Mouse (Mus musculus): Measurements from ENCODE around the gene Hist1h2ai. TPM values are rescaled to one million over a fixed set of nuclear protein-coding genes. Genes with fewer than 3 reads are reported as not detected.
"Not testable (repeated sequence)": the region's sequence is repeated elsewhere in the genome, so short reads cannot be mapped to it uniquely, and the experiment has no call there.

Gene Hist1h2ai
- polyA plus RNA-seq, 1 experiment from 2014 or later: 21.4 TPM

DNA sequence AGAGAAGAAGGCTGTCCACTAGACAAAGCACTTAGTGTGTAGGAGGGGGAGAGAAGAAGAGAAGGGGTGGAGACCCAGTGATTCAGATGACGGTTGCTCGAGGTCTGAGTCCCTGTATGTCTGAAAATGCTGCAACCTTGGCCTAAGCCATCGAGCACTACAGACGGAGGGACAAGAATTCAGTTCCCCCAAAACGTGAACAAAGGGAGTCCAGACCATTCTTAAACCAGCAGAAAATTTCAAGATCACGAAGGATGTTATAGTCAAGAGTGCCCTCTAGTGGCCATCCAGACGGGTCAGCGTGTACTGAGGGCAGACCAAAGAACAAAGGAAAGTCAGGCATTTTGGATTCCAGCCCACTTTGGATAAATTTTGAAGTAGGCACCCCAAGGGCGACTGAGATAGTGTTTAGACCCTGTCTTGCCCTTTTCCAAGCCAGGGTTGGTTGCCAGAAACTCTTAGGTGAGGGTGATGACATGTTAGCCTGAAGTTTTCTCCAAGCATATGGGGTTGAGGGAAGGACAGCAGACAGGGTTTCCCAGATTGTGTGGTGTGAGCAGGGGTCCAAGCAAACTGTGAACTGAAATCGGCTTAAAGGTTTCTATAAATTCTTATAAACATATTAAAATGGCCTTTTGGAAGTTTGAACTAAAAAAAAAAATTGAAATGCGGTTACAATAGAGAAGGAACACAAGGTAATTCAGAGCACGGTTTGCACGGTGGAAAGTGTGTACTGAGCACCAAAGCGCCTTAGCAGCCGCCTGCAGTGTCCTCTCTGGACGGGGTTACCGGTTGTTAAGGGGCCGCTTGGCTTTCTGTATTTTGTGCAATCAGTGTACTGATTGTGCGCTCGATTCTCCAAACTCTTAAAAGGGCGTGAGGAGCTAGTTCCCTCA, 18.0 kb downstream of the Hist1h2ai start:
- peak; percentile 73 for ATAC-seq (ENCODE audit: low FRiP score, low read depth)
- H3K4me3 ChIP-seq: peak overlapping the region; percentile 57
- no peaks in the 10 kb centered on the region for H3K36me3 ChIP-seq
- H3K4me1 ChIP-seq: peaks cover 5% of the 10 kb centered on the region; the same call in 1 of the 2 replicates
- peak overlapping the region; percentile 65 for H3K4me2 ChIP-seq (replicated peaks)
- peak overlapping the region; percentile 69 for H3K9ac ChIP-seq (replicated peaks)
- WGBS: under 1% methylated on average over 21 of the region's 21 CpGs
- H3K27ac ChIP-seq (replicated peaks): peak overlapping the region; percentile 98
- no peaks in the 10 kb centered on the region for H3K9me3 ChIP-seq
- H3K27me3 ChIP-seq: no peaks in the 10 kb centered on the region

DNA sequence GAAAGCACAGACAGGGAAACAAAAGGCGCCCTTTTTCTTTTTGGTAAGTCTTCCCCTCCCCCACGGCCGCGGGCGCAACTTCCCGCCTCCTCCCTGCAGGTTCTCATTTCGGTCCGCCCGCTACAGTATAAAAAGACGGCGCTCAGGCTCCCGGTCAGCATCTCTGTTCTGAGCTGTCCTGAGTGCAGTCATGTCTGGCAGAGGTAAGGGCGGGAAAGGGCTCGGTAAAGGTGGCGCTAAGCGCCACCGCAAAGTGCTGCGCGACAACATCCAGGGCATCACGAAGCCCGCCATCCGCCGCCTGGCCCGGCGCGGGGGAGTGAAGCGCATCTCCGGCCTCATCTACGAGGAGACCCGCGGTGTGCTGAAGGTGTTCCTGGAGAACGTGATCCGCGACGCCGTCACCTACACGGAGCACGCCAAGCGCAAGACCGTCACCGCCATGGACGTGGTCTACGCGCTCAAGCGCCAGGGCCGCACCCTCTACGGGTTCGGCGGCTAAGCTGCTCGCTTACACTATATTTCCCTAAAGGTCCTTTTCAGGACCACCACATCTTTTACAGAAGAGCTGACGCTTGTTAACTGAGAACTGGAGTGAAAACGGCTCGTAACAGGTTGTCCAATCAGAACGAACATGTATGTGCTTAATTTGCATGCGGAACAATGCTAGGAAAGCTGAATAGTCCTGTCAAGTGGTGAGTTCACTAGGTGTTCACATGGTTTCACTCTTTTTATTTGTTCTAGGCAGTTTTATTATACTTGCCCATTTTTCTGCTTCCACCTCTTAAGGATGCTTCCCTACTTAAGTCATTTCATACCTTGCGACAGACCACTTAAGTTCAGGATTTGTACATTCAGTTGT, 18.9 kb downstream of the Hist1h2ai start, which contains the start of gene Hist1h4j:
Hist1h4j (plus strand) TSS at position 159 of the 862 bp plus-strand sequence.
- not testable (repeated sequence) for H3K36me3 ChIP-seq, H3K27me3 ChIP-seq, H3K4me1 ChIP-seq, H3K9me3 ChIP-seq
- H3K4me2 ChIP-seq (replicated peaks): peak within 1 kb of the TSS; percentile 65
- ATAC-seq (ENCODE audit: low FRiP score, low read depth): peak; percentile 91
- WGBS: under 1% methylated on average over 43 of the region's 56 CpGs
- H3K4me3 ChIP-seq: peak within 1 kb of the TSS; percentile 57
- H3K9ac ChIP-seq (replicated peaks): peak within 1 kb of the TSS; percentile 69
- peak within 1 kb of the TSS; percentile 98 for H3K27ac ChIP-seq (replicated peaks)

- ATAC-seq (ENCODE audit: low FRiP score, low read depth): no peak
- 96% methylated on average over 1 of the region's 1 CpGs for WGBS
- no peaks in the 10 kb centered on the region for H3K36me3 ChIP-seq
- no peaks in the 10 kb centered on the region for H3K27me3 ChIP-seq
- no peak overlapping the region for H3K9ac ChIP-seq (replicated peaks)
- no peaks in the 10 kb centered on the region for H3K9me3 ChIP-seq
- no peak overlapping the region for H3K27ac ChIP-seq (replicated peaks)
- H3K4me2 ChIP-seq (replicated peaks): no peak overlapping the region
- peaks cover 16% of the 10 kb centered on the region for H3K4me1 ChIP-seq
- H3K4me3 ChIP-seq: no peak overlapping the region
Measured at GRCm38 (mm10) chr13:21745006-21745405, 28.8 kb downstream of the Hist1h2ai start.

GRCm38 (mm10) chr13:21749387-21750158, 33.4 kb downstream of the Hist1h2ai start:
- Histone ChIP-seq H3K9ac (replicated peaks) (peak overlapping the region; percentile 71), H3K27me3 (no peaks in the 10 kb centered on the region), H3K4me1 (peaks cover 26% of the 10 kb centered on the region), H3K4me2 (replicated peaks) (peak overlapping the region; percentile 86), H3K27ac (replicated peaks) (peak overlapping the region; percentile 94), H3K4me3 (peak overlapping the region; percentile 56), H3K36me3 (no peaks in the 10 kb centered on the region), H3K9me3 (no peaks in the 10 kb centered on the region)
- 6% methylated on average over 5 of the region's 5 CpGs for WGBS
- ATAC-seq (ENCODE audit: low FRiP score, low read depth): no peak

GRCm38 (mm10) chr13:21750159-21751017, 34.2 kb downstream of the Hist1h2ai start, which contains the start of gene Hist1h4k:
TSS of gene Hist1h4k (minus strand) at chr13:21750505.
- WGBS: 0% methylated on average over 50 of the region's 56 CpGs
- H3K4me1 ChIP-seq: peaks cover 28% of the 10 kb centered on the region
- ATAC-seq (ENCODE audit: low FRiP score, low read depth): peak; percentile 85
- peak within 1 kb of the TSS; percentile 71 for H3K9ac ChIP-seq (replicated peaks)
- H3K4me2 ChIP-seq (replicated peaks): peak within 1 kb of the TSS; percentile 86
- peak within 1 kb of the TSS; percentile 56 for H3K4me3 ChIP-seq
- H3K36me3 ChIP-seq, H3K27me3 ChIP-seq, H3K9me3 ChIP-seq: not testable (repeated sequence)
- H3K27ac ChIP-seq (replicated peaks): peak within 1 kb of the TSS; percentile 95

DNA sequence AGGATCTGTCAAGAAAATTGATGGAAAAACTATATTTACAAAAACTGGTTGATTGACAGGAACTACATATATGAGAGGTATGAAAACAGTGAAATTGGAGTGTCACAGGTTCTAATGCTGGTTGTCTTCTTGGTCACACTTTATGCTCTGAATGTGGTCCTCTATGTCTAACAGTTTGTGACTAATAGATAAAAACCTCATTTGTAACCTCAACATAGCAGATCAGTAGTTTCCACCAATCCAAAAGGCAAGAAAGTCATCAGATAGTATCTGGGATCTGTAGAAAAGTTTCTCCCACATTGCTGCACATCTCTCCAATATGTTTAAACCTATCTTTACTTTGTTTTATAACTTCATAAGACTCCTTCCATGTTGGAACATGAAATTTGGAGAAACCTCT, 35.2 kb downstream of the Hist1h2ai start:
- no peak overlapping the region for H3K4me2 ChIP-seq (replicated peaks)

DNA sequence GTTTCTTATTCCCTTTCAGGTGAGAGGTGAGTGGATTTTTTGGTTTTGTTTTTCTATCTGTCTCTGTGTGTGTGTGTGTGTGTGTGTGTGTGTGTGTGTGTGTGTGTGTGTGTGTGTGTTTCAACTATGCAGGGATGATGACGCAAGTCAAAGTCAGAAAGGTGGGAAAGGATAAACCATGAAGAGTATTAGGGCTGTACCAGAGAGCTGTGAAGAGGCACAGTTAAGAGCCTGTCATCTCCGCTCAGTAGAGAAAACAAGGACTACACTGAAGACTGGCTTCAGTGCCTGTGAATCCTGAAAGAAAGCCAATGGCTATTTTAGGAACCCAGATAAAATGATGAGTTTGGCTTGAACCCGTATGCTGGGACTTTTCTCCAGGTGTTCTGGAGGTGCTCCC, 35.6 kb downstream of the Hist1h2ai start:
- WGBS: 78% methylated on average over 3 of the region's 3 CpGs
- no peak overlapping the region; the same call in 1 of the 2 replicates for H3K4me2 ChIP-seq (replicated peaks)

More for the DNA sequence above, 35.2 kb downstream of the Hist1h2ai start:
- H3K4me1 ChIP-seq: peaks cover 28% of the 10 kb centered on the region
- H3K27ac ChIP-seq (replicated peaks): peak overlapping the region; percentile 95; the same call in 1 of the 2 replicates
- no peaks in the 10 kb centered on the region for H3K36me3 ChIP-seq
- no peaks in the 10 kb centered on the region for H3K27me3 ChIP-seq
- H3K9ac ChIP-seq (replicated peaks): no peak overlapping the region
- no peak for ATAC-seq (ENCODE audit: low FRiP score, low read depth)
- H3K4me3 ChIP-seq: no peak overlapping the region
- H3K9me3 ChIP-seq: no peaks in the 10 kb centered on the region

DNA sequence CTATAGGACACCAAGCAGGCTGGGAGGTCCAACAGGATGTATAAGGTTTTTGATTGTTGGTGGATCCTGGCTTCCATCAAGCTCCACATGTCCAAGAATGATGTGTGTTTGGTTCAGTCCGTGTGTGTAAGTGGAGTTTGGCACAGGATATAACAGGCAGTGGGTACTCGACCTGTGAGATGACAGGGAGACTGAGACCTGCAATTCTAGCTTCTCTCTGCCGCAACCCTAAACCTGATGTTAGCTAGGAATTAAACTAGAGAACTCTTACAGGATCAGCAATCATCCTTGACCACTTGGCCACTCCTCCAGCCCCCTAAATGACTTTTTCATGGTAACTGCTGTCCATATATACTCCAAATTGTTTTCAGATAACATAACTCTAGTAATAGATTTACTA, 36.1 kb downstream of the Hist1h2ai start:
- no peak overlapping the region for H3K4me3 ChIP-seq
- no peaks in the 10 kb centered on the region for H3K27me3 ChIP-seq
- H3K27ac ChIP-seq (replicated peaks): peak overlapping the region; percentile 95
- 39% methylated on average over 3 of the region's 3 CpGs for WGBS
- ATAC-seq (ENCODE audit: low FRiP score, low read depth): no peak
- peaks cover 27% of the 10 kb centered on the region for H3K4me1 ChIP-seq
- no peaks in the 10 kb centered on the region for H3K36me3 ChIP-seq
- peak overlapping the region; percentile 71 for H3K4me2 ChIP-seq (replicated peaks)
- 0 out of 2 replicates have a peak overlapping the region, but pooled peaks have one; percentile 24 for H3K9ac ChIP-seq (replicated peaks)
- no peaks in the 10 kb centered on the region for H3K9me3 ChIP-seq

More for the DNA sequence above, 35.6 kb downstream of the Hist1h2ai start:
- Histone ChIP-seq H3K4me1 (peaks cover 28% of the 10 kb centered on the region), H3K36me3 (no peaks in the 10 kb centered on the region), H3K4me3 (no peak overlapping the region), H3K27me3 (no peaks in the 10 kb centered on the region), H3K9ac (replicated peaks) (no peak overlapping the region), H3K27ac (replicated peaks) (peak overlapping the region; percentile 95), H3K9me3 (no peaks in the 10 kb centered on the region)
- no peak for ATAC-seq (ENCODE audit: low FRiP score, low read depth)

DNA sequence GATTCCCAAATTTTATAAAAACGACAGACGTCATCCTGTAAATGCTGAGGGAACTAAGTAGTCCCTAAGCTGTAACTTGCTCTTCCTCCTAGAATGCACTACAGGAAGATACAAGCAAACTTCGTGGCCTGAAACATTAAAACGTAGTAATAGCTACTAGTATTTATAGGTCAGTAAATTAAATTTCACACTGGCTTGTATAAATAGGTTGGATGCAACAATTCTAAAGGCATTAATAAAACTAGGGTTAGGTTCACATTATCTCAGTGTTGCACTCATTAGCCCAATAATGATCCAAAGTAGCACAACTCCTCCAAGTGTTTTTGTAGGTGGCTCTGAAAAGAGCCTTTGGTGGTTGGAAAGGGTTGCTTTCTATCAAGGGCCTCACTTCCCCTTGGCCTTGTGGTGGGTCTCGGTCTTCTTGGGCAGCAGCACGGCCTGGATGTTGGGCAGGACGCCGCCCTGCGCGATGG, 36.9 kb downstream of the Hist1h2ai start:
- Histone ChIP-seq H3K4me3 (peak overlapping the region; percentile 47), H3K27me3 (no peaks in the 10 kb centered on the region), H3K36me3 (no peaks in the 10 kb centered on the region), H3K4me2 (replicated peaks) (peak overlapping the region; percentile 71), H3K27ac (replicated peaks) (peak overlapping the region; percentile 95), H3K4me1 (peaks cover 24% of the 10 kb centered on the region), H3K9me3 (no peaks in the 10 kb centered on the region), H3K9ac (replicated peaks) (peak overlapping the region; percentile 60)
- WGBS: 4% methylated on average over 10 of the region's 10 CpGs
- ATAC-seq (ENCODE audit: low FRiP score, low read depth): no peak

DNA sequence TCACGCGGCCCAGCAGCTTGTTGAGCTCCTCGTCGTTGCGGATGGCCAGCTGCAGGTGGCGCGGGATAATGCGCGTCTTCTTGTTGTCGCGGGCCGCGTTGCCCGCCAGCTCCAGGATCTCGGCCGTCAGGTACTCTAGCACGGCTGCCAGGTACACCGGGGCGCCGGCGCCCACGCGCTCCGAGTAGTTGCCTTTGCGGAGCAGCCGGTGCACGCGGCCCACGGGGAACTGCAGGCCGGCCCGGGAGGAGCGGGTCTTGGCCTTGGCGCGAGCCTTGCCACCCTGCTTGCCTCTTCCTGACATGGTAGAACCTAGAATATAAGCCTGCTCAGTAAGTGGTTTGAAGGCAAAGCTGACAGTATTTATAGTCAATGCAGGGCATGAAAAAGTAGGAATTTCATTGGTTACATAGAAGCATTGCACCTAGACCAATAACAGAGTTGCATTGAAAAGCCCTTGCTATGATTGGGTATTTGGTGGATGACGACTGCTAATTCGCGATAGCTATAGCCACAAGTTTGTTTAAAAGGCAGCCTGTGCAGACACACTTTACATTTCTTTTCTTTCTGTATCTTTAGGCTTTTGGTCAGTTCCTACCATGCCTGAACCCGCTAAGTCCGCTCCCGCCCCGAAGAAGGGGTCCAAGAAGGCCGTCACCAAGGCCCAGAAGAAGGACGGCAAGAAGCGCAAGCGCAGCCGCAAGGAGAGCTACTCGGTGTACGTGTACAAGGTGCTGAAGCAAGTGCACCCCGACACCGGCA, 37.5 kb downstream of the Hist1h2ai start, which contains the start of the genes Hist1h2ak and Hist1h2bn:
Hist1h2ak (minus strand) TSS at position 304 of the 762 bp plus-strand sequence.
Hist1h2bn (plus strand) TSS at position 600 of the 762 bp plus-strand sequence.
- Histone ChIP-seq H3K4me2 (replicated peaks) (peak within 1 kb of the TSS; percentile 71), H3K4me1 (peaks cover 21% of the 10 kb centered on the region), H3K9ac (replicated peaks) (peak within 1 kb of the TSS; percentile 60), H3K4me3 (peak within 1 kb of the TSS; percentile 47), H3K27ac (replicated peaks) (peak within 1 kb of the TSS; percentile 95)
- WGBS: 0% methylated on average over 44 of the region's 50 CpGs
- H3K27me3 ChIP-seq, H3K9me3 ChIP-seq, H3K36me3 ChIP-seq: not testable (repeated sequence)
- ATAC-seq (ENCODE audit: low FRiP score, low read depth): peak; percentile 93

Data from midbrain, embryonic 12.5 days (tissue).